Mouse (Mus musculus): ENCODE data around the gene Pmm1.

Gene Pmm1

GRCm38 (mm10) chr15:81955414-81955813, 5.3 kb downstream of the Pmm1 start:
- no peak for DNase-seq

- no peak for DNase-seq
These were observed 6.0 kb downstream of the Pmm1 start for GRCm38 (mm10) chr15:81954716-81955115.

- no peak for DNase-seq
These were observed 6.6 kb downstream of the Pmm1 start for GRCm38 (mm10) chr15:81954151-81954583.

GRCm38 (mm10) chr15:81952310-81952709, 8.4 kb downstream of the Pmm1 start:
- no peak for DNase-seq

- no peak for DNase-seq
These were observed 9.6 kb downstream of the Pmm1 start for GRCm38 (mm10) chr15:81951159-81951558.

- DNase-seq, result no peak
These were observed 10.0 kb downstream of the Pmm1 start for GRCm38 (mm10) chr15:81950716-81951115.

GRCm38 (mm10) chr15:81949476-81950131, 11.1 kb downstream of the Pmm1 start:
- DNase-seq, result no peak

- no peak for DNase-seq
These were observed 11.7 kb downstream of the Pmm1 start for GRCm38 (mm10) chr15:81949076-81949475.

GRCm38 (mm10) chr15:81943176-81943749, 17.5 kb downstream of the Pmm1 start:
- DNase-seq, result no peak

GRCm38 (mm10) chr15:81941010-81941409, 19.7 kb downstream of the Pmm1 start:
- DNase-seq, result no peak

GRCm38 (mm10) chr15:81940219-81940618, 20.5 kb downstream of the Pmm1 start:
- DNase-seq, result no peak

- DNase-seq, result no peak
These were observed 21.0 kb downstream of the Pmm1 start for GRCm38 (mm10) chr15:81939774-81940173.

- no peak for DNase-seq
These were observed 21.5 kb downstream of the Pmm1 start for GRCm38 (mm10) chr15:81939157-81939715.

GRCm38 (mm10) chr15:81938246-81938645, 22.5 kb downstream of the Pmm1 start:
- DNase-seq, result peak; percentile 64

GRCm38 (mm10) chr15:81937098-81937972, 23.4 kb downstream of the Pmm1 start:
- peak; percentile 72 for DNase-seq

GRCm38 (mm10) chr15:81936679-81937078, 24.1 kb downstream of the Pmm1 start, which contains the start of gene Csdc2:
TSS of gene Csdc2 (plus strand) at chr15:81936759.
- peak; percentile 67 for DNase-seq

GRCm38 (mm10) chr15:81935869-81936637, 24.7 kb downstream of the Pmm1 start:
- no peak for DNase-seq

GRCm38 (mm10) chr15:81933986-81934385, 26.7 kb downstream of the Pmm1 start:
- no peak for DNase-seq

GRCm38 (mm10) chr15:81932951-81933470, 27.7 kb downstream of the Pmm1 start:
- DNase-seq, result no peak

- peak; percentile 60 for DNase-seq
These were observed 32.5 kb downstream of the Pmm1 start for GRCm38 (mm10) chr15:81928277-81928676.

- DNase-seq, result no peak
These were observed 33.0 kb downstream of the Pmm1 start for GRCm38 (mm10) chr15:81927741-81928140.

GRCm38 (mm10) chr15:81926446-81926822, 34.3 kb downstream of the Pmm1 start:
- DNase-seq, result no peak
